Mouse (Mus musculus): ENCODE data around the gene Map4k4.

Map4k4 gene

GRCm38 (mm10) chr1:40037831-40038230, 137.1 kb downstream of the Map4k4 start:
- DNase-seq (ENCODE audit: low read depth, low spot score): no peak

GRCm38 (mm10) chr1:40045686-40046085, 145.0 kb downstream of the Map4k4 start:
- DNase-seq (ENCODE audit: low read depth, low spot score): no peak

GRCm38 (mm10) chr1:40046600-40046999, 145.9 kb downstream of the Map4k4 start:
- no peak for DNase-seq (ENCODE audit: low read depth, low spot score)

GRCm38 (mm10) chr1:40051157-40051556, 150.4 kb downstream of the Map4k4 start:
- DNase-seq (ENCODE audit: low read depth, low spot score): no peak

- DNase-seq (ENCODE audit: low read depth, low spot score): no peak
Observed at GRCm38 (mm10) chr1:40052156-40052555, 151.4 kb downstream of the Map4k4 start.

DNA sequence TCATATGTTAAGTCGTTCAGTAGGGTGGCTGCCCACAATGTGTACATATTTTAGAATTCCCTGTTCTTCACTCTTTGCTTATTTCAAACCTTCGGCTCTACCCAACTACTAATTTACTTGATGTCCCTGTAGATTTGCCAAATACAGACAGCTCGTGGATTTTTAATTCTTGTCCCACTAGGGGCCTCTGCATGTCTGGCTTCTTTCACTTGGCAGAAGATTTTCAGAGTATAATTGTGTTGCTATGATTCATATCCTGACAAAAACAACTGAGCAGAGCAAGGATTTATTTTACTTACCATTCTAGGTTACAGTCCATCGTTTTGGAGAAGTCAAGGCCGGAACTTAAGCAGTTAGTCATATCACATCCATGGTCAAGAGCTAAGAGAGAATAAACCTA, 152.4 kb downstream of the Map4k4 start:
- no peak for DNase-seq (ENCODE audit: low read depth, low spot score)

DNA sequence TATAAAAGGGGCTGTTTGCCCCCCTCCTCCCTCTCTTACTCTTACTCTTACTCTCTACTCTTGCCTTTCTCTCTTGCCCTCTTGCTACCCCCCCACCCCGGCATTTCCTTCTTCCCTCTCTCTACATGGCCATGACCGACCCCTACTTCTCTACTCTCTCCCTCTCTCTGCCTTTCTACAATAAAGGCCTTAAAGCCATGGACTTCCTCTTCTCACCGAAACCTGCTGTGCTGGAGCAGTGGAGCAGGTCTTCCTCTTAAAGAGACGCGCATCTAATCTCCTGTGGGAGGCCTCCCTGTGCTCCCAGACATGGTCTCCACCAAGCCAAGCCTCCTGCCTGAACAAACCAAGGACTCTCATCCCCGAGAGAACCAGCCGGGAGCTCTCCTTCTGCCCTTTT, 154.3 kb downstream of the Map4k4 start:
- no peak for DNase-seq (ENCODE audit: low read depth, low spot score)

DNA sequence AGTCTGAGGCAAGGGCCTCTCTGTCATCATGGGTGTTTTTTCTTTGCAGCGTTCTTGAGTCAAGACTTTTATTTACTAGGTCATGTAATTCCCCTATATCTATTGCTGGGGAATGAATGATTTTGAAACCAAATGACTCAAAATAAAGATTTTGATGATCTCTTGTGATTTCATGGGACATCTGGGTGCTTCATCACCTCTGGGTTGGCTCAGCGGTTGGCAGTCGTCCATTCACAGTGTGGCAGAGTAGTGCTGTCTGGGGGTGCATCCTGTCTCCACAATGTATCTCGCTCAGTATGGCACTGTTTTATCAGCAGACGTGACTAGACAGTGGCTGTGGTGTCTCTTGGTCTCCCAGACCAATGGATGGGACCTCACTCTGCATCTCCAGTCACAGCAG, 155.2 kb downstream of the Map4k4 start:
- no peak for DNase-seq (ENCODE audit: low read depth, low spot score)

GRCm38 (mm10) chr1:40057351-40057750, 156.6 kb downstream of the Map4k4 start:
- no peak for DNase-seq (ENCODE audit: low read depth, low spot score)

DNA sequence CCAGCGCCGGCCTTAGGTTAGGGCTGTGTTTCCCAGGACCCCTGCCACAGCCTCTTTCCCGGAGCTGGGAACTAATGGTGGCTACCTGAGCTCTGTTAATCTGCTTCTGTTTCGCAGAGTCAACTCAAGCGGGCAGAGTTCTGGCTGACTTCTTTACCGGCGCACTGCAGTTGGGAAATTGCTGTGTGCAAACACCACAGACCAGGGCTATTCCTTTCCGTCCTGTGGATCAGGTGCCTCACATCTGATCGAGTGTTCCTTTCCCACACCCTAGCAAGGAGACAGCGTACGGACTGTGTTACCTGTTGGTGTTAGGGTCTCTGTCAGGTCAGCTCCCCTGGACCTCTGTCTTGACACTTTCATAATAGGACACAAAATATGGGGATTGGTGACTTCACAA, 157.3 kb downstream of the Map4k4 start:
- DNase-seq (ENCODE audit: low read depth, low spot score): no peak

DNA sequence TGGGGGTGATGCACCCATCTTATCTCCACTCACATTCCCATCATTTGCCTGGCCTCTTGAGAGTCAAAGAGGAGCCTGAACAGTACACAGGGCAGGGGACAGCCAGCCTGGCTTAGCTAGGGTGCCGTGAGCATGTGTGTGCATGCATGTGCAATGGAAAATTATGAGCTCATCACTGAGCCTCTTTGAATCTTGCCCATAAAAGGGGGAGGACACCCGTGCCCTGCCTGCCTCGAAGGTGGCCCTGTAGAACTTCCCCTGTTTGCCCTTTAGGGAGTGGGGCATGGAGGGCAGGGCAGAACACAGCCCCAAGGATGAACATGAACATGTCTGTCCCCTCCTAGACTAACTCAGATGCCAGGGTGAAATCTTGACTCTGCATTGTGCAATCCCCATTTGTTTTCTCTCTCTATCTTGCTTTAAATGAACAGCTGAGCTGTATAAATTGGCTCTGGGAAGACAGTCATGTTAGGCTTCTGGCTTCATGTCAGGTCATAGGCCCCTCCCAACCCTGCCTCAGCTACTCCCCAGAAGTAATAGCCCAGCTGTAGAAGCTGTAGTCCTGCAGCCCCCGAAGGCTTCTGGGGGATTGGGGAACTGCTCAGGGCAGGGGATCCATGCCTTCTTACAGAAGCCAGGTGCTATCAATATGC, 158.5 kb downstream of the Map4k4 start:
- DNase-seq (ENCODE audit: low read depth, low spot score): no peak

DNA sequence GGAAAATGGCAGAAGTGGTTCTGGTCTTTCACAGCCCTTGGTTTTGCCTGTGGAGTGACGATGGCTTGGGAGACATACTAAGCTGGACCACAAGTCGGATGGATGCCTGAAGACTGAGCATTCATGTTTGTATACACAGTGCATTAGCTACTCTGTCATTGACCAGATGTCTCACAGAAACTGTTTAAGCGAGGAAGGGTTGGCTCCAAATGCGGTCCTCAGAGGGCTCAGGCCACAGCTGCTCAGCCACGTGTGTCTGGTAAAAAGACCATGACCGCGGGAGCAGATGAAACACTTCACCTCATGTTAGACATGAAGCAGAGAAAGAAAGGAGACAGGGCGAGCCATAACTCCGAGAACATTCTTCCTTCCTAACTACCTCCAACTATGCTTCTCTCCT, 160.6 kb downstream of the Map4k4 start:
- no peak for DNase-seq (ENCODE audit: low read depth, low spot score)

DNA sequence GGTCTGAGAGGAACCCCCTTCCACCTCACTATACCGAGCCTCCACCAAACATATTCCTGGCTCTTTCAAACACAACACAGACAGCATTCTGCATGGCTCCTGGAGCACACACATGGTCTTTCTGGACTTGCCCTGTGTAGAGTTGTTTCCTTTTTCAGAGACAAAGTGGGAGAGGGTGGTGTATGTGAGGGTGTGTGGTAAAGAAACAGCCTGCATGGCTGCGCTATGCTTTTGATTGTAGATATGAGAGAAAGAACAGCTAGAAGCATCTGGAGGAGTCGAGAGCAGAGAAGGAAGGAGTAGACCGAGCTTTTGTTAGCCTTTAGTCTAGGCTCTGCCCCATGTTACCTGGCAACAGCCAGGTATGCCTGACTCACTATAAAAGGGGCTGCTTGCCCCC, 162.7 kb downstream of the Map4k4 start:
- no peak for DNase-seq (ENCODE audit: low read depth, low spot score)

DNA sequence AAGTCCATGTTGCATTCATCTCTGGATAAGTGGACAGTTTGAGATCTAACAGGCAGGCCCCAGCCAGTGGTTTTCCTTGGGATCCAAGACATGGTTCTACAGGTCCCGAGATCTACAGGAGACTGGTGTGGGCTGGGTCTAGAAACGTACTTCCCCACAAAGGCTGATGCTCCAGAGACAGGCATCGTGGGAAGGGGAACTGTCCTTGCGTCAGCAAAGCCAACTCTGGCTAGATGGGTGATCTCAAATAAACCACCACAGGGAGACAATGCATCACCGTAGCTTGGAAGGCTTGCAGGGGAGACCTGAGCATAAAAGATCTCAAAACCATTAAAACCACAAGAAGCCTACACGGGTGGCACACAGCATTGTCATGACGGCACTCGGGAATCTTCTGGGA, 163.8 kb downstream of the Map4k4 start:
- DNase-seq (ENCODE audit: low read depth, low spot score): no peak

DNA sequence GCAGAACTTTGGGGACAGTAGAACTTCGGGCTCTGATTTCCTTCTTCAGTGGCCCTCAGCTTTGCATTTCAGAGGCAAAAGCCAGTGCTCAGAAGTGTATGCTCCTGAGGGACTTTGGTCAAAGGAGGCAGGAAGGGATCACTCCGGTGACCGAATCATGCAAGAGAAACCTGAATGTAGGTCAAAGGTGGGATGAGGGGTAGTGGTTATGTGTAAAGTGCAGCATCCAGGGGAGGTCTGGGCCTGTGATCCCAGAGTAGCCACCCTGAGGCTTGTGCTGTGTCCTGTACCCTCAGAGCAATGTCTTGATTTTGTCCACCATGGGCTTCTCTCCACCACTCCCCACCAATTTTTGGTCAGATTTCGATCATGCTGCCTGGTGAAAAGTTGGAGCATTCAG, 171.8 kb downstream of the Map4k4 start:
- no peak for DNase-seq (ENCODE audit: low read depth, low spot score)

DNA sequence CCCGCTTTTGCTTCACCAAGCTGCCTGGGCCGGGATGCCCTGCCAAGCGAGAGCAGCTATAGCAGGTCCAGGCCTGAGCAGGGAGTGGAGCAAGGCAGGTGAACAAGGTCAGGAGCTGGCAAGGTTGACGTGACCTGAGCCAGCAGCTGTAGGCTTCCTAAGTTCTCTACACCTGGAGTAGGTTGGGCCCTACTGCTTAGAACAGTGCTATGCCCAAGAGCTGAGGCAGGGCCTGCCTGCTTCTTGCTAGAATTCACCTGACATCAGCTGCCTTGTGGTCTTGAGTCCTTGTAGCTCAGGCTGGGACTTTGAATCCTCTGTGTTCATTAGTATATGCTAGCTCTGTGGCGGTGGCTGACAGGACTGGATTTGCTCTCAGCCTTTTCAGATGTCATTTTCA, 173.1 kb downstream of the Map4k4 start, which contains the start of gene Il1r2:
TSS of gene Il1r2 (plus strand) at position 301 of the 400 bp plus-strand sequence.
- no peak for DNase-seq (ENCODE audit: low read depth, low spot score)
